Mouse (Mus musculus) ES-E14 (cell line): ENCODE results near the gene Adgrl3.

Source experiments
- CHD2 ChIP-seq: IDR thresholded peaks from 2 replicates; pipeline ENCODE4 v1.6.1; 2014; ENCODE audit warnings: mild to moderate bottlenecking, low read depth, low read length, inconsistent platforms
- HCFC1 ChIP-seq: IDR thresholded peaks from 2 replicates; pipeline ENCODE4 v1.6.1; 2012; ENCODE audit warnings: low read length, inconsistent platforms, borderline replicate concordance; ENCODE audit not compliant: insufficient read depth
- MAFK ChIP-seq: IDR thresholded peaks from 2 replicates; pipeline ENCODE4 v1.6.1; 2014; ENCODE audit warnings: mild to moderate bottlenecking, low read depth, low read length, inconsistent platforms; ENCODE audit not compliant: insufficient read depth
- ZC3H11A ChIP-seq: IDR thresholded peaks from 2 replicates; pipeline ENCODE4 v1.6.1; 2012; ENCODE audit warnings: low read depth, mild to moderate bottlenecking, inconsistent platforms, low read length, borderline replicate concordance
- ZNF384 ChIP-seq: IDR thresholded peaks from 2 replicates; pipeline ENCODE4 v1.6.1; 2012; ENCODE audit warnings: low read depth, low read length, inconsistent platforms

GRCm38 (mm10) chr5:81301874-81302273, 281.9 kb downstream of the Adgrl3 start:
- TF ChIP-seq ZNF384 (no peak), MAFK (no peak), HCFC1 (no peak), CHD2 (no peak), ZC3H11A (no peak)
